Mouse (Mus musculus) thymus, postnatal 4 days (tissue): ENCODE data around the gene Pgap2.

Experiments
- DNase-seq: peaks from one replicate; pipeline ENCODE4 v3.0.0; 2021

Gene Pgap2

GRCm38 (mm10) chr7:102209756-102210721, at the start of gene Pgap2, which contains the start of gene Nup98:
Pgap2 (plus strand) TSS chr7:102210208.
Nup98 (minus strand) TSS chr7:102210176.
- peak; percentile 99 for DNase-seq

- DNase-seq = no peak
Observed at GRCm38 (mm10) chr7:102170300-102170699, 39.7 kb upstream of the Pgap2 start.

- no peak for DNase-seq
Observed at GRCm38 (mm10) chr7:102183849-102184248, 26.2 kb upstream of the Pgap2 start.

GRCm38 (mm10) chr7:102192356-102192755, 17.7 kb upstream of the Pgap2 start:
- no peak for DNase-seq

GRCm38 (mm10) chr7:102200576-102200975, 9.4 kb upstream of the Pgap2 start:
- no peak for DNase-seq

GRCm38 (mm10) chr7:102200996-102201785, 8.8 kb upstream of the Pgap2 start:
- no peak for DNase-seq

GRCm38 (mm10) chr7:102204296-102204857, 5.6 kb upstream of the Pgap2 start:
- no peak for DNase-seq

- no peak for DNase-seq
Observed at GRCm38 (mm10) chr7:102205646-102206045, 4.4 kb upstream of the Pgap2 start.

- DNase-seq = no peak
Observed at GRCm38 (mm10) chr7:102208806-102209363, 1.1 kb upstream of the Pgap2 start.

GRCm38 (mm10) chr7:102211071-102211470, 1.1 kb downstream of the Pgap2 start:
- DNase-seq = no peak

GRCm38 (mm10) chr7:102221899-102222298, 11.9 kb downstream of the Pgap2 start:
- no peak for DNase-seq

- DNase-seq = no peak
Observed at GRCm38 (mm10) chr7:102222336-102222735, 12.3 kb downstream of the Pgap2 start.

GRCm38 (mm10) chr7:102222830-102223556, 13.0 kb downstream of the Pgap2 start:
- DNase-seq = peak; percentile 87

GRCm38 (mm10) chr7:102223883-102224738, 14.1 kb downstream of the Pgap2 start:
- no peak for DNase-seq

GRCm38 (mm10) chr7:102226051-102226450, 16.0 kb downstream of the Pgap2 start:
- DNase-seq = no peak

- no peak for DNase-seq
Observed at GRCm38 (mm10) chr7:102228049-102228670, 18.2 kb downstream of the Pgap2 start.

- DNase-seq = no peak
Observed at GRCm38 (mm10) chr7:102229814-102230213, 19.8 kb downstream of the Pgap2 start.

GRCm38 (mm10) chr7:102233059-102233458, 23.1 kb downstream of the Pgap2 start:
- no peak for DNase-seq

- DNase-seq = no peak
Observed at GRCm38 (mm10) chr7:102238686-102239286, 28.8 kb downstream of the Pgap2 start.

- no peak for DNase-seq
Observed at GRCm38 (mm10) chr7:102239591-102239990, 29.6 kb downstream of the Pgap2 start.
